Mouse (Mus musculus): Measurements from ENCODE around the gene Cnn2.
A peak's percentile ranks its signal among the peaks of the same experiment; 100 is the strongest.

Cnn2 gene

GRCm38 (mm10) chr10:79970415-79971182, 17.8 kb upstream of the Cnn2 start, which contains the start of gene Grin3b:
Gene Grin3b, plus strand, starts transcription at chr10:79970715.
- DNase-seq, result no peak

- DNase-seq, result no peak
These were observed 17.2 kb upstream of the Cnn2 start for GRCm38 (mm10) chr10:79971183-79971497.

- DNase-seq, result no peak
These were observed 15.6 kb upstream of the Cnn2 start for GRCm38 (mm10) chr10:79972831-79973230.

- DNase-seq, result no peak
These were observed 14.3 kb upstream of the Cnn2 start for GRCm38 (mm10) chr10:79974087-79974486.

GRCm38 (mm10) chr10:79974668-79975067, 13.7 kb upstream of the Cnn2 start:
- DNase-seq, result no peak

- no peak for DNase-seq
These were observed 12.2 kb upstream of the Cnn2 start for GRCm38 (mm10) chr10:79976071-79976721.

GRCm38 (mm10) chr10:79976722-79977107, 11.7 kb upstream of the Cnn2 start:
- DNase-seq, result no peak

GRCm38 (mm10) chr10:79977324-79977723, 11.1 kb upstream of the Cnn2 start:
- DNase-seq, result no peak

GRCm38 (mm10) chr10:79978061-79978460, 10.3 kb upstream of the Cnn2 start:
- no peak for DNase-seq

GRCm38 (mm10) chr10:79979401-79980155, 8.8 kb upstream of the Cnn2 start:
- no peak for DNase-seq

- no peak for DNase-seq
These were observed 5.2 kb upstream of the Cnn2 start for GRCm38 (mm10) chr10:79983205-79983604.

- DNase-seq, result peak; percentile 61 to 81
These were observed 4.7 kb upstream of the Cnn2 start for GRCm38 (mm10) chr10:79983670-79984069.

GRCm38 (mm10) chr10:79984195-79984816, 4.1 kb upstream of the Cnn2 start, which contains the start of gene Tmem259:
Gene Tmem259, minus strand, starts transcription at chr10:79984330.
- DNase-seq, result peak; percentile 88 to 91

GRCm38 (mm10) chr10:79984871-79985270, 3.5 kb upstream of the Cnn2 start:
- DNase-seq, result peak; percentile 95 to 97

GRCm38 (mm10) chr10:79985334-79986231, 2.8 kb upstream of the Cnn2 start:
- DNase-seq, result peak; percentile 75 to 85

GRCm38 (mm10) chr10:79986232-79986878, 2.0 kb upstream of the Cnn2 start:
- DNase-seq, result no peak

GRCm38 (mm10) chr10:79986963-79987362, 1.4 kb upstream of the Cnn2 start:
- peak; percentile 91 to 92 for DNase-seq

GRCm38 (mm10) chr10:79987771-79988505, 446 bp upstream of the Cnn2 start:
- peak in 1 of 2 experiments; percentile 18 for DNase-seq

- DNase-seq, result no peak
These were observed 945 bp downstream of the Cnn2 start for GRCm38 (mm10) chr10:79989272-79989786.

- DNase-seq, result no peak
These were observed 1.5 kb downstream of the Cnn2 start for GRCm38 (mm10) chr10:79989870-79990269.

- DNase-seq, result no peak
These were observed 2.7 kb downstream of the Cnn2 start for GRCm38 (mm10) chr10:79991099-79991498.

Data from thymus, postnatal 36 days (tissue).